Comparison of ENCODE assay signal across 13 mouse cellular contexts in genomic region chr2:62332465-62332864, GRCm38 (mm10).
"Had no signal": no experiment of that assay in that cellular context is flagged by ENCODE, and none has a peak within 500 bp of the region (broad histone marks: within the 10 kb centered on the region; RNA-seq: fewer than 3 reads in every experiment).

No protein-coding gene starts in this region.

- H3K4me3 ChIP-seq: limb, embryonic 10.5 days; liver, embryonic 15.5 days; neural tube, embryonic 13.5 days had no signal

- H3K27me3 ChIP-seq: liver, embryonic 15.5 days; neural tube, embryonic 13.5 days had no signal

- DNase-seq: kidney, adult 8-10 months; kidney, postnatal 25 days; layer of hippocampus, adult 9-11 months; lung, adult 2 months; lung, postnatal 36 days; right cerebral cortex, adult 18-20 months; right cerebral cortex, postnatal 25 days had no signal

- ATAC-seq: intestine, postnatal 0 days; lung, postnatal 0 days had no signal

- H3K4me2 ChIP-seq: liver, embryonic 11.5 days; liver, embryonic 15.5 days; neural tube, embryonic 13.5 days had no signal

- H3K9me3 ChIP-seq: limb, embryonic 10.5 days; liver, embryonic 15.5 days; neural tube, embryonic 13.5 days had no signal

- H3K27ac ChIP-seq: limb, embryonic 10.5 days; liver, embryonic 15.5 days; neural tube, embryonic 13.5 days had no signal

- H3K9ac ChIP-seq: liver, embryonic 15.5 days; neural tube, embryonic 13.5 days had no signal

- H3K4me1 ChIP-seq: limb, embryonic 10.5 days; liver, embryonic 15.5 days had no signal

- H3K36me3 ChIP-seq: limb, embryonic 10.5 days; liver, embryonic 15.5 days; neural tube, embryonic 13.5 days had no signal
